Mouse (Mus musculus) macrophage (primary cell): ENCODE data around the gene Lbx2. TPM values are rescaled to one million over a fixed set of nuclear protein-coding genes. Genes with fewer than 3 reads are reported as not detected.
A peak's percentile ranks its signal among the peaks of the same experiment; 100 is the strongest.

Source experiments
- H3K27ac ChIP-seq: fragments of 350-480 bp; formaldehyde crosslinking; 2 replicates; pipeline ENCODE4 v1.9.0; 2021
- H3K36me3 ChIP-seq: fragments of 350-480 bp; formaldehyde crosslinking; 2 replicates; pipeline ENCODE4 v1.9.0; 2021; ENCODE audit errors: inconsistent target
- H3K4me3 ChIP-seq: fragments of 350-480 bp; formaldehyde crosslinking; 2 replicates; pipeline ENCODE4 v1.9.0; 2021; ENCODE audit errors: inconsistent target
- H3K79me2 ChIP-seq: fragments of 350-480 bp; formaldehyde crosslinking; 2 replicates; pipeline ENCODE4 v1.9.0; 2021; ENCODE audit errors: inconsistent target
- WGBS: methylation state at CpG from one replicate; pipeline ENCODE4 v1.1.7; 2026; ENCODE audit warnings: inconsistent platforms; ENCODE audit not compliant: missing documents; 5-methylcytosine and 5-hydroxymethylcytosine counted together
- polyA plus RNA-seq: library from polyadenylated mRNA; stranded (reverse); fragments of 250-400 nt; gene quantifications from 3 replicates; pipeline ENCODE4 v1.2.4, GENCODE M21; 2018; ENCODE audit warnings: inconsistent platforms

Gene Lbx2
- polyA plus RNA-seq, 1 experiment from 2014 or later: 0.40 TPM

DNA sequence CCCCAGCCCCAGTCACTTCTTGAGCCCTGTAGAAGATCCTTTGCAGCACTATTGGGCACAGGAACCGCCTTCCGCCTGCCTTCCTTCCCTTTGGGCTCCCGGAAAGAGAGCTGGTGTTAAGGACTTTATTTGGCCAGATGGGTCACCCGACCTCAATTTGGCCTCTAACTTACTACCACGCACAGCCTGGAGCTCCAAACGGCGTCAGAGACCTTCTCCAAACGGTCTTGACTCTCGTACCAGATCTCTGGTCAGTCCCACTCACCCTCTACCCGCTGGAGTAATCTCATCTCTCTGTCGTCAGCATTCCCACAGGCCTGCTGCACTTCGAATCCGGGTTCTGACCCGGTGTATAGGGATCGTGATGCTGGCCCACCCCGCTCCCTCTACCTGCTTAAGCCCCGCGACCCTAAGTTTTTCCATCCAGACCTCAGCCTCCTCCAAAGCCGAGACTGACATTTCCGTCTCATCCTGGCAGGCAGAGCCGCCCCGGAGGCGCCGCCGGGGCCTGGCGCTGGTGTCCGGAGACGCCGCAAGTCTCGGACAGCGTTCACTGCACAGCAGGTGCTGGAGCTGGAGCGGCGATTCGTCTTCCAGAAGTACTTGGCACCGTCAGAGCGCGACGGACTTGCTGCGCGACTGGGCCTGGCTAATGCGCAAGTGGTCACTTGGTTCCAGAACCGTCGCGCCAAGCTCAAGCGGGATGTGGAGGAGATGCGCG lies 1.2 kb downstream of the Lbx2 start:
- no peak overlapping the region for H3K27ac ChIP-seq
- H3K79me2 ChIP-seq: no peaks in the 10 kb centered on the region
- no peaks in the 10 kb centered on the region for H3K36me3 ChIP-seq
- H3K4me3 ChIP-seq: no peak overlapping the region
- WGBS: 28% methylated on average over 47 of the region's 47 CpGs

DNA sequence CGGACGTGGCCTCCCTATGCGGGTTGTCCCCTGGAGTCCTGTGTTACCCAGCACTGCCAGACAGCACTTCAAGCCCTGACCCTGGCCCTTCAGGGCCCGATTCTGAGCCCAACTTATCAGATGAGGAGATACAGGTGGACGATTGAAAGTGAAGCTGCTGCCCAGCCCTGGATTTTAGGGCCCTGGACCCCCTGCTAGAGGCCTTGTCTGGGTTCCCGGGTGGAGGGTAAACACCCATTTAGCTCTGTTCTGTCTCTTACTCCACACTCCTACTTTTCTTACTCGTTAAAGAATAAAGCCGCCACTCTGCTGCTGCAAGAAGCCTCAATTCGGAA lies 1.7 kb downstream of the Lbx2 start:
- WGBS: 65% methylated on average over 9 of the region's 9 CpGs
- H3K4me3 ChIP-seq: no peak overlapping the region
- H3K36me3 ChIP-seq: no peaks in the 10 kb centered on the region
- no peak overlapping the region for H3K27ac ChIP-seq
- no peaks in the 10 kb centered on the region for H3K79me2 ChIP-seq

DNA sequence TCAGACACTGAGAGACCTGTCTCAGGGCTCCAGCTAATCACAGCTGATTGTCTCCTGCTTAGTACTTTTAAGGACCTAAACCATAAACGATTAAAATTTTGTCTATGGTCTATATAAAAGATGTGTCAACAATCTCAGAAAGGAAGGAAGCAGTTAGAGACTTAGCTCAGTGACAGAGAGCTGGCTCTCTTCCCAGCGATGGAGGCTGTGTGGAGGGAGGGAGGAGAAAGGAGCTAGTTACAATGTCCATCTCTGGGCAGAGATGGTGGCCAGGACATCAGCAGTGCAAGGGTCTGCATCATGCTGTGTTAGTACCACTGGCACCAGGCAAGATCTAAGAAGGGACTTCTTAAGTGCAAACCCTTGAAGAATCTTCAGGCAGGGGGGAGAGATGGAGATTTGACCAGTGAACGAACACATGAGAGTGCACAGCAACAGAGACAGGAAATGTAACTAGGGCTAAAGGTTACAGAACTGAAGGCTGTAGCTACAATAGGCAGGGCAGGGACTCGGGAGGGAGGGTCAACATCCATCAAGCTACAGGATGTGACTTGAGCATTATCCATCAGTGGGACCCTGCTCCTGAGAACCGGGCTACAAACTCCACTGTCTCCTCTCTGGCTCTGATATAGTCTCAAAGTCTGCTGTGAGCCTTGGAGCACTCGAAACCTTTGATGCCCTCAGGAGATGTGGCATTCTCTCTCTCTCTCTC lies 6.4 kb downstream of the Lbx2 start:
- no peaks in the 10 kb centered on the region for H3K79me2 ChIP-seq
- 17% methylated on average over 6 of the region's 6 CpGs for WGBS
- H3K27ac ChIP-seq: no peak overlapping the region
- no peak overlapping the region for H3K4me3 ChIP-seq
- H3K36me3 ChIP-seq: no peaks in the 10 kb centered on the region

DNA sequence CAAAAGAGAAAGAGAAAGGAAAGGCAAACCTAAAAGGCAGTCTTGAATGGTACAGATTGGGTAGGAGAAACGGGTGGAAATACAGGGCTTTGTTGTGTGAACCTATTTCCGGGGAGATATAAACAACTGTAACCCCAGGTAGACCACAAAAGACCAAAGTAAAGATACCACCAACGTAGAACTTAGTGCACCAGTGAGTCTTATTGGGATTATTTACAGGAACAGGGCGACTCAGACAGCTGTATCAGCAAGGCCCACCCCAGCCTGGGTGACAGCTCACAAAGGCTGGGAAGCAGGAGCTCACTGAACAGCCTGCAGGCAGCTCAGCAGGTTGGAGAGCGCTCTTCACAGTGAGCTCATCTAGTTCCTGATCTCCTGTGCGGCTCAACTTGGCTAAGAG lies 9.8 kb downstream of the Lbx2 start:
- Histone ChIP-seq H3K4me3 (no peak overlapping the region), H3K27ac (no peak overlapping the region), H3K36me3 (no peaks in the 10 kb centered on the region), H3K79me2 (no peaks in the 10 kb centered on the region)
- 81% methylated on average over 6 of the region's 6 CpGs for WGBS

DNA sequence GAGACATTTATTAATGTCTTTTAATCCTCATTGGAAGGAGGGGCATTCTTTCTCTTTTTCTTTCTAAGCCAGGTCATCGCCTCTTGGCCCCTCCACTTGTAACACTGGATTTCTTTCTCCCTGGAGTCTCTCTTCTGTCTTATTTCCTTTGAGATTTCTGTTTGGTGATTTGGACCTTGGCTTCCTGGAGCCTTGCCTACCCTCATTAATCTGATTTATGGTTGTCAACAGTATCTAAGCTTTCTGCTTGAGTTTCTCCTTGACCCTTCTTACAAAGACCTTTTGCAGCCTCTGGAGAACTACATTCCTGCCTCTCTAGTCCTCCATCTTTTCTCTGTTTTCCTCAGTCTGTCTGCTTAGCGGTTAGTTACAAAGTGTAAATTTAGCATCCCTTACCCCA lies 12.2 kb downstream of the Lbx2 start:
- Histone ChIP-seq H3K27ac (no peak overlapping the region), H3K79me2 (peaks cover 11% of the 10 kb centered on the region), H3K36me3 (no peaks in the 10 kb centered on the region), H3K4me3 (no peak overlapping the region)
- 92% methylated on average over 2 of the region's 2 CpGs for WGBS

DNA sequence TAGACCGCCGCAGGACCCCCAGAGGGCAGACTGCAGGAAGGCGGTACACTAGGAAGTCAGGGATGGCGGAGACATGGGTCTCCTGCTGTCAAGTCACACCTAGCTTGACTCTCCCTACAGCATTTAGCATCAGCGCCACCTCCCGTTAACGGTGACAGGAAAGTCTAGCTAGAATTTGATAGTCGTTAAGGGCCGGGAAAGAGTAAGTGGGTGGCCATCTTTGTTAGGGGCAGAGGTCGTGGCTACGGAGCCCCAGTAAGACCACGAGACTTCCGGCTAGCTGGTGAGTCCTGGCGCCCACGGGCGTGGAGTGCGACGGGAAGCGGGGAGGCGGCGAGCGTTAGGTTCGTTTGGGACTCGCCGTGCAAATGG lies 15.1 kb downstream of the Lbx2 start, which contains the start of the genes Ccdc142 and Gm42688:
Gene Ccdc142, plus strand, starts transcription at position 286 of the 372 bp plus-strand sequence.
Gene Gm42688, plus strand, starts transcription at position 302 of the 372 bp plus-strand sequence.
- H3K79me2 ChIP-seq: peaks cover 13% of the 10 kb centered on the region
- peak within 1 kb of the TSS; percentile 37 for H3K27ac ChIP-seq
- peak within 1 kb of the TSS; percentile 39 for H3K4me3 ChIP-seq
- under 1% methylated on average over 25 of the region's 25 CpGs for WGBS
- H3K36me3 ChIP-seq: peaks cover 15% of the 10 kb centered on the region; the same call in 1 of the 2 replicates

DNA sequence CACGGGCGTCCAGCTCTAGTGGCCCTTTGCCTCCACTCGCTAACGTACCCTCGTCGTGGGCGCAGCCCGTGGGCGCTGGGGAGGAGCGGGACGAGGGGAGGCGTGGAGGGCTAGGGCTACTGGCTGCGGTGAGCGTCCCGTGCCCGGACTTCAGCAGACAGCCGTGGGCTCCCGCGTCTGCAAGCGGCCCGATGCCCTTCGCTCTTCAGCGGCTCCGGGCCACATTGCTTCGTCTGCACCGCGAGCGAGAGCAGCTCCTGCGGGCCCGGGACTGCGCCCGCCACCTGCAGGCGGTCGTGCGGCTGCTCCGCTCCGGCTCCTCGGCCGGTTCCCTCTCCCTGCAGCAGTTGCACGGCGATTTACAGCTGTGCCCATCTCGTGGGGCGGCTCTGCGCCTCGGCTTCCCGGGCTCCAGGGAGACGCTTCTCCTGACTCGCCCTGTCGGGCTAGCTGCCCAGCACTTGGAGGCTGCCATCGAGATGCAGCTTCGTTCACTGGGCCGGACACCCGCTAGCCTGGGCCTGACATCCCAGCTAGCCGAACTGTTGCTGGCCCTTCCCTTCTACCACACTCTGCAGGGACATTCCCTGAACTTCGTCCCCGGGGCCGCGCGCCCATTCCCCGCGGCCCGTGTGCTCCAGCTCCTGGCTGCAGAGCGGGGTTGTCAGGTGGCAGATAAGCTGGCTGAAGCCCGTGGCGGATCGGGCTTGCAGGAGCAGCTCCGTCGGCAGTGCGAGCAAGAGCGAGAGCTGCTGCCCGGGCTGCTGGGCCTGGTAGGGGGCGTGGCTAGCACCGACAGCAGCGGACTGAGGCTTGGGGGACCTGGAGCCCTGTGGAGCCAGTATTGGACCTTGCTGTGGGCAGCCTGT lies 15.8 kb downstream of the Lbx2 start:
- H3K27ac ChIP-seq: peak overlapping the region; percentile 37; the same call in 1 of the 2 replicates
- H3K79me2 ChIP-seq: peaks cover 13% of the 10 kb centered on the region
- H3K36me3 ChIP-seq: peaks cover 15% of the 10 kb centered on the region; the same call in 1 of the 2 replicates
- WGBS: 1% methylated on average over 57 of the region's 74 CpGs
- H3K4me3 ChIP-seq: peak overlapping the region; percentile 39

DNA sequence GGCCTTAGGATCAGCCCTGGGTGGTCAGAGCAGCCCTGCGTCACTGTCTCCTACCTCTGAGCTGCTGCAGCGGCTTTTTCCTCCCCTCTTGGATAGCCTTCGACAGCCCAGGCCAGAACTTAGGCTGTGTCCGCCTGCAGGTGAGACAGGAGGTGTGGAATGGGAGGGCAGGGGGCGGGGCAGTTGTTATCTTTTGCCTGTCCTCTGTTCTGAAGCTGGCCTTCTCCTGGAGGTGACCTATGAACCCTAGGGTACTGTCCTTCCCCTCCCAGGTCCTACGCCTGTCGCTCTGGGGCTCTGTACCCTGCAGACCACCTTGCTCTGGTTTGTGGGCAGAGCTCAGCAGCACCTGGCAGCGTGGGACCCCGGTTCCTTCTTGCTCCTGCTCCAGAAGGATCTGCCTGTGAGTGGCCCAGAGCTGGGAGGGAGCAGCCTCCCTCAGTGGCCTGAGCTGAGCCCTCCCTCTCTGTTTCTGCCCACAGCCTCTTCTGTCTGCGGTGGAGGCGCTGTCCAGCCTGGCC lies 17.0 kb downstream of the Lbx2 start:
- no peak overlapping the region for H3K4me3 ChIP-seq
- H3K79me2 ChIP-seq: peaks cover 13% of the 10 kb centered on the region
- no peak overlapping the region for H3K27ac ChIP-seq
- peaks cover 18% of the 10 kb centered on the region; the same call in 1 of the 2 replicates for H3K36me3 ChIP-seq
- WGBS: 87% methylated on average over 11 of the region's 11 CpGs

DNA sequence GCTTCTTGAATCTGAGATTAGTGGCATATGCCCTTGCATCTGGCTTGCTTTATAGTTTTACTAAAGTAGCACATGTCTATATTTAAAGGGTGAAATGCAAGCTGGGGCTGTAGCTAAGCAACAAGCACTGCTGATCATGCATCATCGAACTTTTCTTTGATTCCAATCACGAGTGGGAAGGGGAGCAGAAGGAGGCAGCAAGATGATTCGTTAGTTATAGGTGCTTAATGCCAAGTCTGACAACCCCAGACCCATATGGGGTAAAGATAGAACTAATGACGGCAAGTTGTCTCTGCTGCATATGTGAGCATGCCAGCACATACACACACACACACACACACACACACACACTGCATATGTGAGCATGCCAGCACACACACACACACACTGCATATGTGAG lies 18.0 kb downstream of the Lbx2 start:
- WGBS: 93% methylated on average over 3 of the region's 4 CpGs
- peaks cover 14% of the 10 kb centered on the region for H3K79me2 ChIP-seq
- H3K4me3 ChIP-seq: no peak overlapping the region
- peaks cover 18% of the 10 kb centered on the region; the same call in 1 of the 2 replicates for H3K36me3 ChIP-seq
- H3K27ac ChIP-seq: no peak overlapping the region

DNA sequence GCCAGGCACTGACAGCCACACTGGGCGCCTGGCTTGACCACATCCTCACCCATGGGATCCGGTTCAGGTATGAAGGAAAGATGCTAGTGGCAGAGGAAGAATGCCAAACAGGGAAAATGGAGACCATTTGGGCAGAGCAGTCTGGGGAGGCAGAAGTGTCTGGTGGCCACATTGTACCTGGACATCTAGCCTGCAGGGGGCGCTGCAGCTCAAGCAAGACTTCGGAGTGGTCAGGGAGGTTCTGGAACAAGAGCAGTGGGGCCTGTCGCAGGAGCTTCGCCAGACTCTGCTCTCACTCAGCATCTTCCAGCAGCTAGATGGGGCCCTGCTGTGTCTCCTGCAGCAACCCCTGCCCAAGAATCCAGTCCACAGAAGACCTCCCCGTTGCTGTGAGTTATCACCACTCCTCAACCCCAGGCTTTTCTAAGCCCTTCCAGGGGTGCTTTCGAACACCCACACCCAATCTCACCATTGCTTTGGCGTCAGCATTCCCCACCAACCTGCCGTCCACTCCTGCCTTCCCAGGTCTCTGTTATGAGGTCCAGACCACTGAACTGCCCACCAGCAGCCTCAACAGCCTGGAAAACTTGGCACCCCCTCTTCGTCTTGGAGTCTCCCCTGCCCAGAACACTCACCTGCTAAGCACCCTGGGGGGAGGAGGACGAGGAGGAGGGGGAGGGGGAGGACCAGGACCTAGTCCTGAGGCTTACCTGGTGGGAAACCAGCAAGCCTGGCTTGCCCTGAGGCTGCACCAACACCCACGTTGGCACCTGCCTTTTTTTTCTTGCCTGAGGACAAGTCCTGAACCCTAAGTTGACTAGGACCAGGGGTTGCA lies 21.6 kb downstream of the Lbx2 start:
- Histone ChIP-seq H3K4me3 (peak overlapping the region; percentile 87; the same call in 1 of the 2 replicates), H3K36me3 (peaks cover 18% of the 10 kb centered on the region; the same call in 1 of the 2 replicates), H3K79me2 (peaks cover 27% of the 10 kb centered on the region), H3K27ac (0 out of 2 replicates have a peak overlapping the region, but pooled peaks have one; percentile 65)
- 53% methylated on average over 13 of the region's 13 CpGs for WGBS

DNA sequence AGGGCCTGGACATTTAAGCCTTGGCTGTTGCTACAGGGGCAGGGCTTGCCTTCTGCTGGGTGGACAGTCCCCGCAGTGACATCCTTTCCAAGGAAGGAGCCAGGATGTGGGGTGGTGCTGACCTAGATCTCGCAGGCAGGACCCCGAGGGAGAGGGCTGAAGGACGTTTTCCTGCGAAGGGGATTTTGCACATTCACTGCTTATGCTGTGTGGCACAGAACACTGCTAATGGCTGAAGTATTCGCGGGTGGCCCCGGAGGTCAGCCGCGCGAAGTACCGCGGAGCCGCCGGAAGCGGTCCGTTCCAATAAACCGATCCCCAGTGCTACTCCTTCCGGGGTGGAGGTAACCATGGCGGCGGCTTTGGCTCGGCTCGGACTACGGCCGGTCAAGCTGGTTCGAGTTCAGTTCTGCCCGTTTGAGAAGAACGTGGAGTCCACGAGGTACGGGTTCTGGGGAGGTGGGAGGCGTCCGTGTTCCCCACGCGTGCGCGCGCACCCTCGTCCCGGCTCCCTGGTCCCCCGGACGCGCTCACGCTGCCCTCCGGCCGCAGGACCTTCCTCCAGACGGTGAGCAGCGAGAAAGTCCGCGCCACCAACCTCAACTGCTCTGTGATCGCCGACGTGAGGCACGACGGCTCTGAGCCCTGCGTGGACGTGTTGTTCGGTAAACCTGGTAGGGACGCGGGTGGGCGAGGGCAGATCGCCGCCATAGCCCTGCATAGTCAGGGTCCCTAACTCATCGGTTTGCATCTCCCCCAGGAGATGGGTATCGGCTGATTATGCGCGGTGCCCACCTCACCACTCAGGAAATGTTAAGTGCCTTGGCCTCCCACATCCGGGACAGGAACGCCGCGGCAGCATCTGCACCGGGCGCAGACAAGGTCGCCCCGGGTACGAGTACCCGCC lies 22.8 kb downstream of the Lbx2 start, which contains the start of gene Mrpl53:
Gene Mrpl53, plus strand, starts transcription at position 279 of the 907 bp plus-strand sequence.
- H3K27ac ChIP-seq: peak within 1 kb of the TSS; percentile 65
- H3K36me3 ChIP-seq: peaks cover 16% of the 10 kb centered on the region; the same call in 1 of the 2 replicates
- WGBS: under 1% methylated on average over 61 of the region's 76 CpGs
- peaks cover 25% of the 10 kb centered on the region; the same call in 1 of the 2 replicates for H3K79me2 ChIP-seq
- peak within 1 kb of the TSS; percentile 87 for H3K4me3 ChIP-seq

DNA sequence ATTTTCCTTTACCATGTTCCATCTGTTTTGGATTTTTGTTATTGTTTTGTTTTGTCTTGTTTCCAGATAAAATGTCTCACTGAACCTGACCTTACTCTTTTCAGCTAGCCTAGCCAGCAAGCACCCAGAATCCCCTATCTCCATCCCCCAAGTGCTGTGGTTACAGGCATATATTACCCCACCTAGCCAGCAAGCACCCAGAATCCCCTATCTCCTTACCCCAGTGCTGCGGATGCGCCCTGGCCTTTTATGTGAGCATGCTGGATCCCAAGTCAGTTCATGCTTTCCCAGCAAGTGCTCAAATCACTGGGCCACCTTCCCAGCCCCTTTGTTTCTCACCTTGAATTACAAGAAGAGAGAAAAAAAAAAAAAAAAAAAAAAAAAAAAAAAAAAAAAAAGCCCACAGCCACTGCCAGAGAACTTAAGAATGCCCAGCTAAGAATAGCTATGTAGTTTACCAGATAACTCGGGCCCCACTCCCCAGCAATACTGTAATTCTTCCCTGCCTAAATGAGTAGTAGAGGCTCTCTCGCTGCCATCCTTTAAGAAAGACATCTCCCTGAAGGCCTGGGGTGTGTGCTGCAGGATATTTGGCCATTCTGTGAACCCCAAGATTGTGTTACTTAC lies 25.5 kb downstream of the Lbx2 start:
- 88% methylated on average over 4 of the region's 4 CpGs for WGBS
- H3K27ac ChIP-seq: no peak overlapping the region
- H3K36me3 ChIP-seq: peaks cover 3% of the 10 kb centered on the region; the same call in 1 of the 2 replicates

More for the DNA sequence above, 25.5 kb downstream of the Lbx2 start:
- no peak overlapping the region for H3K4me3 ChIP-seq
- H3K79me2 ChIP-seq: peaks cover 42% of the 10 kb centered on the region; the same call in 1 of the 2 replicates
